Mouse (Mus musculus) liver, embryonic 14.5 days (tissue): ENCODE measurements around the gene Tpst1. TPM values are rescaled to one million over a fixed set of nuclear protein-coding genes. Genes with fewer than 3 reads are reported as not detected.
A peak's percentile ranks its signal among the peaks of the same experiment; 100 is the strongest.

ENCODE experiments used
- ATAC-seq: fragments of 200-750 bp; cut with Nextera tagmentation; 2 replicates; pipeline ENCODE4 v1.8.0; 2017; ENCODE audit warnings: moderate number of reproducible peaks, mild to moderate bottlenecking, moderate library complexity; ENCODE audit not compliant: insufficient read depth
- DNase-seq, 3 experiments: peaks; one replicate each; pipeline ENCODE4 v3.0.0-alpha.2; 2012 to 2013; ENCODE audit warnings: low read depth in 3 of 3, low spot score in 3 of 3
- H3K27ac ChIP-seq: fragments of 300-500 bp; sonication (generic); 2 replicates; pipeline ENCODE4 v1.5.1; 2014; ENCODE audit warnings: moderate library complexity, mild to moderate bottlenecking, control low read depth, inconsistent platforms
- H3K27me3 ChIP-seq: fragments of 300-500 bp; sonication (generic); 2 replicates; pipeline ENCODE4 v1.6.1; 2014; ENCODE audit warnings: mild to moderate bottlenecking, low read length, moderate library complexity; ENCODE audit not compliant: control insufficient read depth, insufficient read depth
- H3K36me3 ChIP-seq: fragments of 300-500 bp; sonication (generic); replicated peaks from 2 replicates; pipeline ENCODE4 v1.6.1; 2014; ENCODE audit warnings: low read depth; ENCODE audit not compliant: control insufficient read depth, insufficient read depth
- H3K4me1 ChIP-seq, 2 experiments: fragments of 200-500 bp in 1 of 2; fragments of 300-500 bp in 1 of 2; sonication (generic) in 1 of 2; replicated peaks; 2 replicates each; pipeline ENCODE4 v1.6.1; 2012 to 2014; ENCODE audit warnings: antibody characterized with exemption in 1 of 2, inconsistent platforms in 1 of 2, low read length in 1 of 2; ENCODE audit not compliant: control insufficient read depth in 2 of 2, insufficient read depth in 2 of 2
- H3K4me2 ChIP-seq: fragments of 300-500 bp; sonication (generic); 2 replicates; pipeline ENCODE4 v1.6.1; 2014; ENCODE audit warnings: low read depth, mild to moderate bottlenecking, control low read depth, moderate library complexity
- H3K4me3 ChIP-seq, 2 experiments: fragments of 200-500 bp in 1 of 2; fragments of 300-500 bp in 1 of 2; sonication (generic) in 1 of 2; 2 replicates each; pipeline ENCODE4 v1.5.1; 2012 to 2014; ENCODE audit warnings: low read depth in 2 of 2, low read length in 2 of 2, mild to moderate bottlenecking in 2 of 2, control low read depth in 1 of 2, inconsistent platforms in 1 of 2, moderate library complexity in 1 of 2; ENCODE audit not compliant: insufficient read depth in 1 of 2
- H3K9ac ChIP-seq: fragments of 300-500 bp; sonication (generic); replicated peaks from 2 replicates; pipeline ENCODE4 v1.6.1; 2014; ENCODE audit warnings: mild to moderate bottlenecking, control low read depth, moderate library complexity
- H3K9me3 ChIP-seq: fragments of 300-500 bp; sonication (generic); 2 replicates; pipeline ENCODE4 v1.6.1; 2016; ENCODE audit warnings: low read length, mixed read lengths; ENCODE audit not compliant: control insufficient read depth
- CTCF ChIP-seq: IDR thresholded peaks from 2 replicates; pipeline ENCODE4 v1.5.1; 2016; ENCODE audit warnings: antibody characterized with exemption, low read depth, control low read depth
- EP300 ChIP-seq: IDR thresholded peaks from 2 replicates; pipeline ENCODE4 v1.6.1; 2016; ENCODE audit warnings: antibody characterized with exemption, low read depth
- WGBS: fragments of 180-500 bp; shearing (Covaris S2); extraction: QIAGEN DNeasy Blood & Tissue Kit; methylation state at CpG from one replicate; pipeline ENCODE4 v1.1.7; 2014; ENCODE audit not compliant: insufficient replicate concordance; 5-methylcytosine and 5-hydroxymethylcytosine counted together
- polyA plus RNA-seq, 2 experiments: library from polyadenylated mRNA; depleted of rRNA in 1 of 2; stranded (reverse) in 1 of 2; unstranded in 1 of 2; fragments of >200 nt; fragmentation: Nextera tagmentation in 1 of 2; extraction: Ambion mirVana in 1 of 2; gene quantifications; 2 replicates each; pipeline versions ENCODE4 v1.2.1 to v1.2.3; 2012 to 2014

Tpst1 gene
- polyA plus RNA-seq, 2 experiments, result 10.0 to 22.8 TPM

GRCm38 (mm10) chr5:130122355-130122754 lies 49.2 kb downstream of the Tpst1 start:
- 69% methylated on average over 2 of the region's 2 CpGs for WGBS
- Histone ChIP-seq H3K27me3 (no peaks in the 10 kb centered on the region), H3K9me3 (no peaks in the 10 kb centered on the region)

GRCm38 (mm10) chr5:130124271-130124670 lies 51.1 kb downstream of the Tpst1 start:
- no peak for TF ChIP-seq CTCF
- no peak for TF ChIP-seq EP300
- H3K36me3 ChIP-seq, result no peaks in the 10 kb centered on the region
- H3K27ac ChIP-seq, result no peak overlapping the region
- no peak overlapping the region for H3K9ac ChIP-seq
- DNase-seq (no peak), ATAC-seq (no peak)
- WGBS, result 79% methylated on average over 5 of the region's 5 CpGs
- H3K4me2 ChIP-seq, result no peak overlapping the region
- H3K4me1 ChIP-seq, result no peaks in the 10 kb centered on the region
- H3K27me3 ChIP-seq, result no peaks in the 10 kb centered on the region
- no peak overlapping the region for H3K4me3 ChIP-seq
- H3K9me3 ChIP-seq, result no peaks in the 10 kb centered on the region

More at GRCm38 (mm10) chr5:130122355-130122754, 49.2 kb downstream of the Tpst1 start:
- TF ChIP-seq CTCF (no peak), EP300 (no peak)
- no peak overlapping the region for H3K4me2 ChIP-seq
- H3K4me3 ChIP-seq, result no peak overlapping the region
- H3K36me3 ChIP-seq, result no peaks in the 10 kb centered on the region
- DNase-seq (no peak), ATAC-seq (no peak)
- no peaks in the 10 kb centered on the region for H3K4me1 ChIP-seq
- H3K27ac ChIP-seq, result no peak overlapping the region
- H3K9ac ChIP-seq, result no peak overlapping the region

- Histone ChIP-seq H3K27me3 (no peaks in the 10 kb centered on the region), H3K36me3 (no peaks in the 10 kb centered on the region), H3K9ac (no peak overlapping the region), H3K27ac (no peak overlapping the region), H3K4me2 (no peak overlapping the region), H3K4me1 (no peaks in the 10 kb centered on the region), H3K4me3 (no peak overlapping the region), H3K9me3 (no peaks in the 10 kb centered on the region)
- TF ChIP-seq EP300 (no peak), CTCF (no peak)
- no peak for ATAC-seq
- no peak for DNase-seq
- 64% methylated on average over 11 of the region's 11 CpGs for WGBS
Measured at GRCm38 (mm10) chr5:130128686-130129523, 55.8 kb downstream of the Tpst1 start.

- Histone ChIP-seq H3K9ac (no peak overlapping the region), H3K36me3 (no peaks in the 10 kb centered on the region), H3K9me3 (no peaks in the 10 kb centered on the region), H3K4me2 (no peak overlapping the region), H3K4me3 (no peak overlapping the region), H3K27me3 (no peaks in the 10 kb centered on the region), H3K4me1 (no peaks in the 10 kb centered on the region), H3K27ac (no peak overlapping the region)
- 70% methylated on average over 5 of the region's 5 CpGs for WGBS
- TF ChIP-seq EP300, result no peak
- TF ChIP-seq CTCF, result no peak
- no peak for DNase-seq
- no peak for ATAC-seq
Measured at GRCm38 (mm10) chr5:130129524-130129793, 56.3 kb downstream of the Tpst1 start.

GRCm38 (mm10) chr5:130136597-130136996 lies 63.5 kb downstream of the Tpst1 start:
- Histone ChIP-seq H3K4me1 (no peaks in the 10 kb centered on the region), H3K36me3 (no peaks in the 10 kb centered on the region), H3K9ac (no peak overlapping the region), H3K27me3 (no peaks in the 10 kb centered on the region), H3K27ac (no peak overlapping the region), H3K9me3 (no peaks in the 10 kb centered on the region), H3K4me2 (no peak overlapping the region), H3K4me3 (no peak overlapping the region)
- WGBS, result 83% methylated on average over 13 of the region's 13 CpGs
- no peak for DNase-seq
- peak; percentile 16; the same call in 1 of the 2 replicates for ATAC-seq
- TF ChIP-seq CTCF, result no peak
- TF ChIP-seq EP300, result no peak
